Mouse (Mus musculus): ENCODE results near the gene Sez6l2. TPM values are rescaled to one million over a fixed set of nuclear protein-coding genes. Genes with fewer than 3 reads are reported as not detected.
A peak's percentile ranks its signal among the peaks of the same experiment; 100 is the strongest.

The Sez6l2 gene
- polyA plus RNA-seq, 1 experiment from 2014 or later: 1.7 TPM

DNA sequence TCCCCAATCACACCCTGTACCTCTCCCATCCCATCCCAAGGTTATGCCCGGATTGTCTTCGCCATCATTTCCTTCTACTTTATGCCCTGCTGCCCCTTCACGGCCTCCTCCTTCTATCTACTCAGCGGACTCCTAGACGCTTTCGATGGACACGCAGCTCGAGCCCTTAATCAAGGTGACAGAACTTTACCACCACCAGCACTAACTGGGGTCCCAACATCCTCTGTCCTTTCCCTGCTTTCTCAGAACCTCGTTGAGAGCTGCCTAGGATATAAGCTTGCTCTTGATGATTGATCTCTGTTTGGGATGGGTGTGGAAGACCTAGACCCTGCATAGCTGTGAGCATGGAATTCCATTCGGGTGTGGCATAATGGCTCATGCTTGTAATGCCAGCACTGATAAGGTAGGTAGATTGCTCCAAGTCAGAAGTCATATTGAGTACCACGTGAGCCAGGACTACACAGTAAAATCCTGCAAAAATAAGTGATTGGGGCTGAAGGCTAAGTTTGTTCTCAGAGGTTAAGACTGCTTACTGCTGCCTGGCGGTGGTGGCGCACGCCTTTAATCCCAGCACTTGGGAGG, 26.6 kb downstream of the Sez6l2 start:
- Histone ChIP-seq H3K27me3 (ENCODE audit: insufficient read depth, low read length) (no peaks in the 10 kb centered on the region), H3K4me3 (replicated peaks; ENCODE audit: low read depth, low read length) (peak overlapping the region; percentile 73), H3K4me1 (replicated peaks; ENCODE audit: insufficient read depth, low read length) (0 out of 2 replicates have a peak, but pooled peaks cover 4% of the 10 kb centered on the region), H3K9ac (ENCODE audit: low read depth, low read length) (peak overlapping the region; percentile 87), H3K9me3 (replicated peaks; ENCODE audit: low read length) (no peaks in the 10 kb centered on the region), H3K27ac (peak overlapping the region; percentile 95), H3K36me3 (ENCODE audit: insufficient read depth, low read length) (peaks cover 20% of the 10 kb centered on the region), H3K4me2 (ENCODE audit: low read length) (peak overlapping the region; percentile 68)
- DNase-seq (ENCODE audit: low spot score): peak; percentile 28
- TF ChIP-seq CTCF (IDR thresholded peaks at IDR 0.05; ENCODE audit: low read depth): no peak
- no peak for ATAC-seq (replicated peaks; ENCODE audit: low FRiP score, low read depth)
- whole genome bisulfite sequencing: 24% methylated on average over 14 of the region's 14 CpGs

DNA sequence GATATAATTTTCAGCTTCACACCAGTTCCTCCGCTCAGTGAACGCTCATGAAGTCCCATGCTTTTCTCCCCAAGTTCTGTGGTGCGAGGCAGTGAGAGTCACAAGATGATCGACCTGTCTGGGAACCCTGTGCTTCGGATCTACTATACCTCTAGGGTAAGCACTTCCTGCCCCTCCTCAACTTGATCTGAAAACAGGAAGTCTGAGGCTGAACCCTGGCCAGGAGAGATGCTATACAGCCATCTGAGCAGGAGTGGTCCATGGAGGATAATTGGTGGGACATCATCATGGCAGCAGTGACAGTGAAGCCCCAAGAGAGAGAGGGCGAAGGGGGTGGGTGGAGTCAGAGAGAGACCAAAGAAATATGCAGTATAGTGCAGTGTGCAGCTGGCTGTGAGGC, 28.5 kb downstream of the Sez6l2 start:
- peaks cover 20% of the 10 kb centered on the region for H3K36me3 ChIP-seq (ENCODE audit: insufficient read depth, low read length)
- H3K4me3 ChIP-seq (replicated peaks; ENCODE audit: low read depth, low read length): no peak overlapping the region
- H3K4me1 ChIP-seq (replicated peaks; ENCODE audit: insufficient read depth, low read length): 0 out of 2 replicates have a peak, but pooled peaks cover 4% of the 10 kb centered on the region
- H3K4me2 ChIP-seq (ENCODE audit: low read length): no peak overlapping the region
- no peak overlapping the region for H3K9ac ChIP-seq (ENCODE audit: low read depth, low read length)
- ATAC-seq (replicated peaks; ENCODE audit: low FRiP score, low read depth) (no peak), DNase-seq (ENCODE audit: low spot score) (no peak)
- no peaks in the 10 kb centered on the region for H3K9me3 ChIP-seq (replicated peaks; ENCODE audit: low read length)
- WGBS: 88% methylated on average over 6 of the region's 6 CpGs
- H3K27me3 ChIP-seq (ENCODE audit: insufficient read depth, low read length): no peaks in the 10 kb centered on the region
- no peak overlapping the region for H3K27ac ChIP-seq
- TF ChIP-seq CTCF (IDR thresholded peaks at IDR 0.05; ENCODE audit: low read depth): no peak

DNA sequence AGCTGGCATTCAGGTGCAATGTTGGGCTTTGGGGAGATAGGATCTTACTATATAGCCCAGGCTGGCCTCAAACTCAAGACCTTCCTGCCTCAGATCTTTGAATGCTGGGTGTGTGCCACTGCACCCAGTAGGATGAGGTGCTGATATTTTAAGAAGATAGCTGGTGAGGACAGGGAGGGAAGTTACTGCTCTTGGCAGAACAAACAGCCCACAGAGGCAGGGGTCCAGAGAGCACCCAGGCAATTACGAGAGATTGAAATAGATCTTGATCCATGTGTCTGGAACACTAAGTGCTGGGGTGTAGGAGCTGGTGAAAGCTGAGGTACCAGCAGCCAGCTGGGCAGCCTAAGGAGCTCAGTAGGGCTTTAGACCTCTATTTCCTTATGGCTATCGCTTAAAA, 31.2 kb downstream of the Sez6l2 start:
- H3K36me3 ChIP-seq (ENCODE audit: insufficient read depth, low read length): peaks cover 20% of the 10 kb centered on the region
- no peak overlapping the region for H3K27ac ChIP-seq
- no peak overlapping the region for H3K4me3 ChIP-seq (replicated peaks; ENCODE audit: low read depth, low read length)
- H3K9me3 ChIP-seq (replicated peaks; ENCODE audit: low read length): no peaks in the 10 kb centered on the region
- 90% methylated on average over 2 of the region's 2 CpGs for WGBS
- ATAC-seq (replicated peaks; ENCODE audit: low FRiP score, low read depth): no peak
- 0 out of 2 replicates have a peak, but pooled peaks cover 4% of the 10 kb centered on the region for H3K4me1 ChIP-seq (replicated peaks; ENCODE audit: insufficient read depth, low read length)
- no peak for DNase-seq (ENCODE audit: low spot score)
- TF ChIP-seq CTCF (IDR thresholded peaks at IDR 0.05; ENCODE audit: low read depth): no peak
- H3K4me2 ChIP-seq (ENCODE audit: low read length): no peak overlapping the region
- H3K27me3 ChIP-seq (ENCODE audit: insufficient read depth, low read length): no peaks in the 10 kb centered on the region
- H3K9ac ChIP-seq (ENCODE audit: low read depth, low read length): no peak overlapping the region

DNA sequence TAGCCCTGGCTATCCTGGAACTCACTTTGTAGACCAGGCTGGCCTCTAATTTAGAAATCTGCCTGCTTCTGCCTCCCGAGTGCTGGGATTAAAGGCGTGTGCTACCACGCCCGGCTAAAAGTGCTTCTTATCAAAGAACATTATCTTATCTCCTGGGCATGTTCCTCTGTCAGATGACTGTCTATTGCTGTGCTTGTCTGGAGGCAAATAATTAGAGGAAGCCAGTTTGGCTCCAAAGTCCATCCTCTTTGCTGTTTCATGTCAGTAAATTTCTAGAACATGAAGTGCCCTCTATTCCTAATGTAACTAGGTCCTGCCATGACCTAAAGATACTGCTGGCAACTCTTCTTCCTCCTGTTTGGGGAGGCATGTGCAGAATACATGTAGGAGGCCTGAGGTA, 31.7 kb downstream of the Sez6l2 start:
- DNase-seq (ENCODE audit: low spot score): no peak
- no peak for ATAC-seq (replicated peaks; ENCODE audit: low FRiP score, low read depth)
- WGBS: 88% methylated on average over 4 of the region's 4 CpGs
- Histone ChIP-seq H3K9me3 (replicated peaks; ENCODE audit: low read length) (no peaks in the 10 kb centered on the region), H3K4me3 (replicated peaks; ENCODE audit: low read depth, low read length) (no peak overlapping the region), H3K36me3 (ENCODE audit: insufficient read depth, low read length) (peaks cover 20% of the 10 kb centered on the region), H3K4me1 (replicated peaks; ENCODE audit: insufficient read depth, low read length) (0 out of 2 replicates have a peak, but pooled peaks cover 4% of the 10 kb centered on the region), H3K9ac (ENCODE audit: low read depth, low read length) (no peak overlapping the region), H3K27ac (no peak overlapping the region), H3K27me3 (ENCODE audit: insufficient read depth, low read length) (no peaks in the 10 kb centered on the region), H3K4me2 (ENCODE audit: low read length) (no peak overlapping the region)
- no peak for TF ChIP-seq CTCF (IDR thresholded peaks at IDR 0.05; ENCODE audit: low read depth)

DNA sequence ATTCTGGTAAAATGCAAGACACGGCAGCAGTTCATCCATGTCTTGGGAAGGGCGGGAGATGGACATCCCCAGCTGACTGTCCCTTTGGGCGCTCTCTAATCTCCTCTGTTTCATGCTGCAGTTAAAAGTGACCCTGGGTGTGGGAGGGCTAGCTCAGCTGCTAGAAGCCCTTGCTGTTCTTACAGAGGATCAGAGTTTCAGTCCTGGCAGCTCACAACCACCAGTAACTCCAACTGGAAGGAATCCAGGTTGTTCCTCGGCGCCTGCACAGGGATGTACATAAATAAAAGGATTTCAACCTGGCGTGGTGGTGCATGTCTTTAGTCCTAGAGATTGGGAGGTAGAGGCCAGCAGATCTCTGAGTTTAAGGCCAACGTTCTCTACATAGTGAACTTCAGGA, 32.8 kb downstream of the Sez6l2 start:
- TF ChIP-seq CTCF (IDR thresholded peaks at IDR 0.05; ENCODE audit: low read depth): no peak
- no peak overlapping the region for H3K27ac ChIP-seq
- no peak overlapping the region for H3K4me2 ChIP-seq (ENCODE audit: low read length)
- 64% methylated on average over 7 of the region's 7 CpGs for WGBS
- no peaks in the 10 kb centered on the region for H3K27me3 ChIP-seq (ENCODE audit: insufficient read depth, low read length)
- no peak overlapping the region for H3K9ac ChIP-seq (ENCODE audit: low read depth, low read length)
- ATAC-seq (replicated peaks; ENCODE audit: low FRiP score, low read depth) (no peak), DNase-seq (ENCODE audit: low spot score) (no peak)
- H3K9me3 ChIP-seq (replicated peaks; ENCODE audit: low read length): no peaks in the 10 kb centered on the region
- no peak overlapping the region for H3K4me3 ChIP-seq (replicated peaks; ENCODE audit: low read depth, low read length)
- no peaks in the 10 kb centered on the region for H3K4me1 ChIP-seq (replicated peaks; ENCODE audit: insufficient read depth, low read length)
- peaks cover 19% of the 10 kb centered on the region for H3K36me3 ChIP-seq (ENCODE audit: insufficient read depth, low read length)

DNA sequence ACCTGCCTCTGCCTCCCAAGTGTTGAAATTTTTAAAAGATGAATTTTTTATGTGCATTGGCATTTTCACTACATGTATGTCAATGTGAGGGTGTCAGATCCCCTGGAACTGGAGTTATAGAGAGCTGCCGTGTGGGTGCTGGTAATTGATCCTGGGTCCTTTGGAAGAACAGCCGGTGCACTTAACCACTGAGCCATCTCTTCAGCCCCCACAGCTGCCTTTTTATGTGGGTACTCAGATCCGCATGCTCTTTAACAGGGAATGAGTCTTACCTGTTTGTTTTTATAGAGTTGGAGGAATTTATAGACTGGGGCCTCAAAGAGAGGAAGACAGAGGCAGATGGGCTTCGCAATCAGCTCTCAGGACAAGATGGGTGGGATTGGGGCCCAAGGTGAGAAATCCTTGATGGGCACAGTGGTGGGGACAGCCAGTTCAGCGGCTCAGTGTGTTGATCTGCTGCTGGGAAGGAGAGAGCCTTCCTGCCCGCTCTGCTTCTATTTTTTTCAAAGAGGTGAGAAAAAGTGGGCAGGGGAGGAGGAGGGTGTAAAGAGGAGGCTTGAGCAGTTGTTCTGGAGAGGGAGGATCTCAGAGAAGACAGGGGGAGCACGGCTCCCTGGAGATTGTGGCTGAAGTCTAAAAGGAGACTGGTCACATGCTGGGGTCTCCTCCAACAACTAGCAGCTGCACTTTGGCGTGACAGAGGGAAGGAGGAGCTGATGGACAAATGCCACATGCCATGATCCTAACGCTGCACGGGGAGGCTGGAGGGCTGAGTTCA, 34.5 kb downstream of the Sez6l2 start:
- Histone ChIP-seq H3K27me3 (ENCODE audit: insufficient read depth, low read length) (no peaks in the 10 kb centered on the region), H3K9me3 (replicated peaks; ENCODE audit: low read length) (no peaks in the 10 kb centered on the region), H3K9ac (ENCODE audit: low read depth, low read length) (no peak overlapping the region), H3K4me2 (ENCODE audit: low read length) (no peak overlapping the region), H3K4me3 (replicated peaks; ENCODE audit: low read depth, low read length) (no peak overlapping the region), H3K27ac (no peak overlapping the region), H3K36me3 (ENCODE audit: insufficient read depth, low read length) (peaks cover 6% of the 10 kb centered on the region; the same call in 1 of the 2 replicates), H3K4me1 (replicated peaks; ENCODE audit: insufficient read depth, low read length) (no peaks in the 10 kb centered on the region)
- 29% methylated on average over 10 of the region's 10 CpGs for WGBS
- ATAC-seq (replicated peaks; ENCODE audit: low FRiP score, low read depth): no peak
- no peak for DNase-seq (ENCODE audit: low spot score)
- no peak for TF ChIP-seq CTCF (IDR thresholded peaks at IDR 0.05; ENCODE audit: low read depth)
